Comparison of ENCODE assay signal across 8 mouse cellular contexts in the genomic region with DNA sequence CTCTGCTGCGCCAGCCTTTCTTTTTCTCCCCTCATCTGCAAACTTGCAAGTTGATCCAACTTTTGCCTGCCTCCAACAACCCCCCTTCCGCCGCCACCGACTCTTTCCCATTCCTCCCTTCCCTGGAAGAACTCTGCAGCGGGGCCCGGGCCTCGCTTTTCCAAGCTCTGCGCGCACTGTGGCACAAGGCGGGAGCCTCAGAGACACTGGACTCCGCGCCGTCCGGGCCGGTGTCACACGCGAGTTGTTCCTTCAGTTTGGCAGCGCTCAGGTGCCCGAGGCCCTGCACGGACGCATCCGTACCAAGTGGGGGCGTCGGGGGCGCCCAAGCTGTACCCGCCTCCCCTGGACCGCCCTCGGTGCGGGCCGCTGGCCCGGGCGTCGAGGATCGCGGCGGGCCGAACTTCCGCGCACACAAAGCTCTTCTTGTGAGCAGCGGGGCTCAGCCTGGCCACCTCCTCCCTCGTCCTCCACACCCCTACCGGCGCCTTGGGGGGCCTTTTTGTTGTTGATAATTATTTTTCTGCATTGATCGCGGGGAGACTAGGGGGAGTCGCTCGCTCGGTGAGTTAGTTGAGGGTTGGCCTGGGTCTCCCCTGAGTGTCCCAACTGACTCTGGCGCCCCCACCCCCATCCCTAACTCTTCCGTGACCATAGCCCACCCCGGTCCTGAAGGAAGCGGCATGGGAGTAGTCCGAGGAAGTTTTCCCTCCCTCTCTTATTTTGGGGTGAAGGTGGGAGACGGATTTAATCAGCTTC. TPM values are rescaled to one million over a fixed set of nuclear protein-coding genes. Genes with fewer than 3 reads are reported as not detected.
DNase-seq lines count a peak whose midpoint lies in the region; ATAC-seq and TF ChIP-seq lines count a peak whose summit lies in the region.

No protein-coding gene starts in this region.

- peaks cover 4% of the 10 kb centered on the region; the same call in 1 of the 2 replicates for H3K36me3 ChIP-seq in heart, embryonic 11.5 days (ENCODE audit: control insufficient read depth, insufficient read depth, low read length)
- peaks cover 40% of the 10 kb centered on the region for H3K36me3 ChIP-seq in midbrain, embryonic 10.5 days

- 0 out of 2 replicates have a peak, but pooled peaks have one; percentile 25 for ATAC-seq in heart, embryonic 11.5 days (replicated peaks; ENCODE audit: insufficient number of reproducible peaks, low FRiP score, low TSS enrichment)

- no peaks in the 10 kb centered on the region for H3K27me3 ChIP-seq in heart, embryonic 11.5 days (ENCODE audit: control insufficient read depth, insufficient read depth, low read length)
- peaks cover 22% of the 10 kb centered on the region for H3K27me3 ChIP-seq in midbrain, embryonic 10.5 days (ENCODE audit: low read depth, poor library complexity, severe bottlenecking)

- peak overlapping the region; percentile 99 for H3K9ac ChIP-seq in heart, embryonic 11.5 days (ENCODE audit: low read depth, low read length)

- 0 out of 2 replicates have a peak, but pooled peaks have one; percentile 17 for TF ChIP-seq POLR2A in bone marrow, adult 2 months (IDR thresholded peaks at IDR 0.05; ENCODE audit: borderline replicate concordance, control insufficient read depth, low read depth, low read length)

- no peaks in the 10 kb centered on the region for H3K9me3 ChIP-seq in heart, embryonic 11.5 days (replicated peaks; ENCODE audit: control insufficient read depth, low read length)
- no peaks in the 10 kb centered on the region for H3K9me3 ChIP-seq in midbrain, embryonic 10.5 days (replicated peaks)

- no peak for TF ChIP-seq CTCF in bone marrow, adult 2 months (IDR thresholded peaks at IDR 0.05; ENCODE audit: control insufficient read depth, insufficient read depth, low read length)

- peak overlapping the region; percentile 42 for H3K27ac ChIP-seq in bone marrow, adult 2 months (ENCODE audit: control insufficient read depth, insufficient read depth, low read depth, low read length, poor library complexity)
- peak overlapping the region; percentile 96 for H3K27ac ChIP-seq in heart, embryonic 11.5 days (ENCODE audit: low read depth, low read length)
- H3K27ac ChIP-seq in midbrain, embryonic 10.5 days (replicated peaks) = peak overlapping the region; percentile 96

- H3K4me2 ChIP-seq in heart, embryonic 11.5 days = peak overlapping the region; percentile 83

- 17% methylated on average over 54 of the region's 54 CpGs for WGBS in bone marrow, adult 2 months
- 2% methylated on average over 54 of the region's 54 CpGs for WGBS in heart, embryonic 11.5 days (ENCODE audit: insufficient replicate concordance)
- 3% methylated on average over 54 of the region's 54 CpGs for WGBS in midbrain, embryonic 10.5 days

- peaks cover 3% of the 10 kb centered on the region; the same call in 1 of the 2 replicates for H3K4me1 ChIP-seq in bone marrow, adult 2 months (ENCODE audit: control insufficient read depth, insufficient read depth, low read length)
- H3K4me1 ChIP-seq in heart, embryonic 11.5 days (ENCODE audit: control insufficient read depth, insufficient read depth, low read length) = peaks cover 39% of the 10 kb centered on the region
- H3K4me1 ChIP-seq in midbrain, embryonic 10.5 days = peaks cover 70% of the 10 kb centered on the region

- DNase-seq in lung, adult 18-20 months = peak; percentile 34 to 40
- DNase-seq in lung, postnatal 25 days (ENCODE audit: low spot score) = no peak
- DNase-seq in kidney, postnatal 14 days = peak; percentile 70
- peak; percentile 64 for DNase-seq in midbrain, embryonic 10.5 days (ENCODE audit: low spot score)
- peak; percentile 52 for DNase-seq in thymus, postnatal 14 days
- no peak for DNase-seq in cerebellum, adult 9-11 months

- peak overlapping the region; percentile 32 for H3K4me3 ChIP-seq in bone marrow, adult 2 months (replicated peaks; ENCODE audit: control insufficient read depth, low read depth, low read length)
- H3K4me3 ChIP-seq in heart, embryonic 11.5 days (ENCODE audit: low read depth, low read length) = peak overlapping the region; percentile 82
- H3K4me3 ChIP-seq in midbrain, embryonic 10.5 days = peak overlapping the region; percentile 76

RNA-seq across cellular contexts. Expression of a gene that starts 0.8 kb away (rescaled TPM):
- 6.7 and 17.2 TPM in 2 replicates for polyA plus RNA-seq in bone marrow, adult 2 months (2011; ENCODE audit: insufficient read depth, insufficient read length, low replicate concordance, missing spikeins)
- polyA plus RNA-seq in heart, embryonic 11.5 days (2014; fragmentation: Nextera tagmentation; extraction: Ambion mirVana) = 84.3 and 90.2 TPM in 2 replicates
- polyA plus RNA-seq in midbrain, embryonic 10.5 days (2016; fragmentation: Nextera tagmentation; extraction: Ambion mirVana) = 56.0 and 70.5 TPM in 2 replicates

RNA-seq across cellular contexts. Expression of a gene that starts 5.5 kb away (rescaled TPM):
- polyA plus RNA-seq in bone marrow, adult 2 months (2011; ENCODE audit: insufficient read depth, insufficient read length, low replicate concordance, missing spikeins) = 81.1 and 169 TPM in 2 replicates
- 242 and 250 TPM in 2 replicates for polyA plus RNA-seq in heart, embryonic 11.5 days (2014; fragmentation: Nextera tagmentation; extraction: Ambion mirVana)
- polyA plus RNA-seq in midbrain, embryonic 10.5 days (2016; fragmentation: Nextera tagmentation; extraction: Ambion mirVana) = 205 and 211 TPM in 2 replicates

RNA-seq across cellular contexts. Expression of a gene that starts 14.7 kb away (rescaled TPM):
- 5.8 and 15.2 TPM in 2 replicates for polyA plus RNA-seq in bone marrow, adult 2 months (2011; ENCODE audit: insufficient read depth, insufficient read length, low replicate concordance, missing spikeins)
- 8.0 TPM in 2 replicates for polyA plus RNA-seq in heart, embryonic 11.5 days (2014; fragmentation: Nextera tagmentation; extraction: Ambion mirVana)
- 4.5 and 5.9 TPM in 2 replicates for polyA plus RNA-seq in midbrain, embryonic 10.5 days (2016; fragmentation: Nextera tagmentation; extraction: Ambion mirVana)

RNA-seq across cellular contexts. Expression of a gene that starts 31.7 kb away (rescaled TPM):
- 21.5 and 29.0 TPM in 2 replicates for polyA plus RNA-seq in bone marrow, adult 2 months (2011; ENCODE audit: insufficient read depth, insufficient read length, low replicate concordance, missing spikeins)
- 31.8 and 35.2 TPM in 2 replicates for polyA plus RNA-seq in heart, embryonic 11.5 days (2014; fragmentation: Nextera tagmentation; extraction: Ambion mirVana)
- polyA plus RNA-seq in midbrain, embryonic 10.5 days (2016; fragmentation: Nextera tagmentation; extraction: Ambion mirVana) = 25.1 and 26.0 TPM in 2 replicates

RNA-seq across cellular contexts. Expression of a gene that starts 43.6 kb away (rescaled TPM):
- 0.80 TPM in 1 of 2 replicates, not detected in the other for polyA plus RNA-seq in bone marrow, adult 2 months (2011; ENCODE audit: insufficient read depth, insufficient read length, low replicate concordance, missing spikeins)
- polyA plus RNA-seq in heart, embryonic 11.5 days (2014; fragmentation: Nextera tagmentation; extraction: Ambion mirVana) = 2.0 TPM in 2 replicates
- polyA plus RNA-seq in midbrain, embryonic 10.5 days (2016; fragmentation: Nextera tagmentation; extraction: Ambion mirVana) = 18.6 and 29.8 TPM in 2 replicates

Comparison
In these comparisons a context has a peak if more than half of its experiments do, and no peak if none do; other contexts are left out.
1. DNase-seq: peak in lung, adult 18-20 months (2 of 2), kidney, postnatal 14 days (single experiment), midbrain, embryonic 10.5 days (single experiment) and thymus, postnatal 14 days (single experiment); none in lung, postnatal 25 days (single experiment) and cerebellum, adult 9-11 months (single experiment).
2. H3K27ac ChIP-seq: peak in every context shown above with its lines; median percentile 96 in heart, embryonic 11.5 days; 96 in midbrain, embryonic 10.5 days; 42 in bone marrow, adult 2 months.
3. H3K4me3 ChIP-seq: peak in every context shown above with its lines; median percentile 82 in heart, embryonic 11.5 days; 76 in midbrain, embryonic 10.5 days; 32 in bone marrow, adult 2 months.